In the genomic region with DNA sequence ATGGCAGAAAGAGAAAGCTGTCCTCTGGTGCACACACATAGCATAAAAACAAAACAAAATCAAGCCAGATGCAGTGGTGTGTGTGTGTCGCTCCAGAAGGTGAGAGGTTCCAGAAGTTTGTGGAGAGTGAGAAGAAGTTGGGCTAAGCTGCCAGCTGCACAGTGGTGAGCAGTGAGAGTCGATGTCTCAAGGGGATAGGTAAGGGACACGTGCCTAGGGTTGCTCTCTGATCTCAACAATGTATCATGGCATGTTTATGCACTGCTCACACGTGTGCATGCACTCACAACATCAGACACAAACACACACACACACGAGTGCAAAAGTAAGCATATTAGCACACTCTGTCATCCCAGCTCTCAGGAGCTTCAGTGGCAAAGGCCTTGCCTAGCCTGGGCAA, we compare ENCODE assay signal across 29 mouse cellular contexts. TPM values are rescaled to one million over a fixed set of nuclear protein-coding genes. Genes with fewer than 3 reads are reported as not detected.
A peak's percentile ranks its signal among the peaks of the same experiment; 100 is the strongest.
DNase-seq lines count a peak whose midpoint lies in the region; ATAC-seq and TF ChIP-seq lines count a peak whose summit lies in the region.
"Had no signal": no experiment of that assay in that cellular context is flagged by ENCODE, and none has a peak within 500 bp of the region (broad histone marks: within the 10 kb centered on the region; RNA-seq: fewer than 3 reads in every experiment).

No protein-coding gene starts in this region.

- H3K4me2 ChIP-seq in liver, postnatal 0 days (ENCODE audit: low read depth, low read length): peak overlapping the region; percentile 54
- no peak overlapping the region for H3K4me2 ChIP-seq in CH12.LX (ENCODE audit: insufficient read depth, low read depth, poor library complexity, severe bottlenecking)
- H3K4me2 ChIP-seq: embryonic facial prominence, embryonic 12.5 days; embryonic facial prominence, embryonic 15.5 days; heart, embryonic 11.5 days; hindbrain, embryonic 12.5 days had no signal

- dilution Hi-C loops in CH12.LX (cut with MboI; ENCODE audit: extremely low pct_ligation_motif_present, extremely low pct_unique_long_range_greater_than_20kb, low sequenced_read_pairs): no loop called here

- no peak for TF ChIP-seq EP300 in liver, postnatal 0 days (IDR thresholded peaks at IDR 0.05; ENCODE audit: low read depth)
- no peak for TF ChIP-seq EP300 in CH12.LX (IDR thresholded peaks at IDR 0.05; ENCODE audit: low read length)

- peak overlapping the region; percentile 48; the same call in 1 of the 2 replicates for H3K9ac ChIP-seq in liver, postnatal 0 days (replicated peaks)
- H3K9ac ChIP-seq in CH12.LX (ENCODE audit: insufficient read depth, low read depth): no peak overlapping the region
- H3K9ac ChIP-seq: embryonic facial prominence, embryonic 12.5 days; embryonic facial prominence, embryonic 15.5 days; forebrain, postnatal 0 days; hindbrain, embryonic 12.5 days had no signal

- ATAC-seq in liver, postnatal 0 days: no peak
- ATAC-seq: forebrain, embryonic 14.5 days; forebrain, postnatal 0 days; hindbrain, embryonic 16.5 days; Patski had no signal

- no peak for TF ChIP-seq POLR2A in CH12.LX (IDR thresholded peaks at IDR 0.05; ENCODE audit: low read depth, low read length)

- H3K79me2 ChIP-seq in CH12.LX (replicated peaks; ENCODE audit: control insufficient read depth, extremely low read depth, insufficient read depth, poor library complexity, severe bottlenecking): no peaks in the 10 kb centered on the region; the same call in 1 of the 2 replicates

- H3K4me3 ChIP-seq in liver, postnatal 0 days (ENCODE audit: low read depth, low read length): no peak overlapping the region
- H3K4me3 ChIP-seq in CH12.LX (replicated peaks in 1 of 3; ENCODE audit: low read depth in 2 of 3, low read length in 2 of 3, poor library complexity in 1 of 3): no peak overlapping the region
- H3K4me3 ChIP-seq in brown adipose tissue, adult 24 weeks (ENCODE audit: insufficient read depth, low read depth, low read length): no peak overlapping the region
- H3K4me3 ChIP-seq: embryonic facial prominence, embryonic 12.5 days; embryonic facial prominence, embryonic 15.5 days; hindbrain, embryonic 12.5 days had no signal

- H3K27me3 ChIP-seq in liver, postnatal 0 days (ENCODE audit: insufficient read depth, low read length): no peaks in the 10 kb centered on the region
- H3K27me3 ChIP-seq in CH12.LX (replicated peaks): no peaks in the 10 kb centered on the region
- H3K27me3 ChIP-seq: embryonic facial prominence, embryonic 12.5 days; embryonic facial prominence, embryonic 15.5 days; hindbrain, embryonic 12.5 days; Patski had no signal

- TF ChIP-seq CTCF in liver, postnatal 0 days (IDR thresholded peaks at IDR 0.05; ENCODE audit: low read depth): no peak
- no peak for TF ChIP-seq CTCF in CH12.LX (conservative IDR thresholded peaks at IDR 0.05 in 1 of 2, IDR thresholded peaks at IDR 0.05 in 1 of 2; ENCODE audit: low read depth in 2 of 2, low read length in 2 of 2)

- WGBS in liver, postnatal 0 days (ENCODE audit: insufficient replicate concordance): 62% methylated on average over 5 of the region's 5 CpGs

- no peaks in the 10 kb centered on the region for H3K9me3 ChIP-seq in liver, postnatal 0 days (ENCODE audit: low read length)
- H3K9me3 ChIP-seq in CH12.LX (replicated peaks; ENCODE audit: low read length): no peaks in the 10 kb centered on the region
- H3K9me3 ChIP-seq: embryonic facial prominence, embryonic 12.5 days; embryonic facial prominence, embryonic 15.5 days; G1E; hindbrain, embryonic 12.5 days had no signal

- peaks cover 33% of the 10 kb centered on the region for H3K4me1 ChIP-seq in liver, postnatal 0 days (ENCODE audit: insufficient read depth)
- peaks cover 40 to 94% of the 10 kb centered on the region in 2 experiments for H3K4me1 ChIP-seq in CH12.LX (ENCODE audit: control insufficient read depth in 1 of 2, insufficient read depth in 2 of 2)
- 0 out of 2 replicates have a peak, but pooled peaks cover 6% of the 10 kb centered on the region for H3K4me1 ChIP-seq in brown adipose tissue, adult 24 weeks (ENCODE audit: control insufficient read depth, insufficient read depth, insufficient read length, low read length)
- H3K4me1 ChIP-seq: embryonic facial prominence, embryonic 12.5 days had no signal

- peak overlapping the region; percentile 84 for H3K27ac ChIP-seq in liver, postnatal 0 days (ENCODE audit: low read depth)
- no peak overlapping the region for H3K27ac ChIP-seq in CH12.LX (ENCODE audit: insufficient read depth, low read depth)
- 0 out of 2 replicates have a peak overlapping the region, but pooled peaks have one; percentile 25 for H3K27ac ChIP-seq in brown adipose tissue, adult 24 weeks (replicated peaks; ENCODE audit: low read depth, low read length)
- H3K27ac ChIP-seq: embryonic facial prominence, embryonic 12.5 days; embryonic facial prominence, embryonic 15.5 days; hindbrain, embryonic 12.5 days had no signal

- no peak for DNase-seq in liver, postnatal 0 days
- no peak for DNase-seq in liver
- DNase-seq in B cell, adult 2 months: peak; percentile 30 to 37
- no peak for DNase-seq in CH12.LX (ENCODE audit: extremely low read depth)
- DNase-seq in right cerebral cortex, postnatal 25 days: no peak
- DNase-seq in retina, postnatal 1 day: no peak
- no peak for DNase-seq in layer of hippocampus, postnatal 25 days (ENCODE audit: extremely low spot score in 1 of 2, low spot score in 1 of 2)
- DNase-seq: adrenal gland, postnatal 10 days; cerebellum, adult 11 months; cerebellum, adult 2 months; cerebellum, adult 9-11 months; cerebellum, postnatal 25 days; forebrain, postnatal 0 days; gastrocnemius, adult 2 months; gastrocnemius, postnatal 14 days; heart, adult 11 months had no signal

- in situ Hi-C loops in CH12.LX (cut with MboI; ENCODE audit: low pct_ligation_motif_present, low pct_unique_long_range_greater_than_20kb, low sequenced_read_pairs): no loop called here

- no peak for TF ChIP-seq RAD21 in CH12.LX (IDR thresholded peaks at IDR 0.05; ENCODE audit: low read depth, low read length)

- H3K36me3 ChIP-seq in liver, postnatal 0 days (replicated peaks; ENCODE audit: insufficient read depth, low read length): no peaks in the 10 kb centered on the region
- H3K36me3 ChIP-seq in CH12.LX (replicated peaks in 1 of 2; ENCODE audit: control insufficient read depth in 1 of 2, insufficient read depth in 1 of 2, low read length in 1 of 2): peaks cover 0 to 11% of the 10 kb centered on the region in 2 experiments
- H3K36me3 ChIP-seq: embryonic facial prominence, embryonic 12.5 days; embryonic facial prominence, embryonic 15.5 days; hindbrain, embryonic 12.5 days had no signal

TF ChIP-seq in CH12.LX, 34 proteins besides CTCF, POLR2A, EP300 and RAD21:
- TF ChIP-seq POLR2AphosphoS2 (IDR thresholded peaks at IDR 0.05; ENCODE audit: low read depth, low read length) (no peak), BHLHE40 (IDR thresholded peaks at IDR 0.05; ENCODE audit: low read depth, low read length) (peak; percentile 77), KAT2A (IDR thresholded peaks at IDR 0.05; ENCODE audit: insufficient replicate concordance, low read length) (no peak), MAX (IDR thresholded peaks at IDR 0.05; ENCODE audit: low read length) (no peak)

RNA-seq across cellular contexts. Expression of gene Arap1, which starts 16.0 kb away (rescaled TPM):
- polyA plus RNA-seq in liver, postnatal 0 days (2015; fragmentation: Nextera tagmentation; extraction: Ambion mirVana): 16.0 and 18.1 TPM in 2 replicates
- total RNA-seq in CH12.LX (2012; rRNA removed): 31.9 and 38.5 TPM in 2 replicates
- total RNA-seq in CH12.LX (2014; rRNA removed): 17.8 and 21.2 TPM in 2 replicates
- polyA plus RNA-seq in CH12.LX (2012; ENCODE audit: insufficient read length, low read depth): 46.1 and 60.0 TPM in 2 replicates
- 23.3 and 25.6 TPM in 2 replicates for polyA plus RNA-seq in brown adipose tissue, adult 24 weeks (2012; ENCODE audit: insufficient read depth, insufficient read length, missing spikeins)
- total RNA-seq in layer of hippocampus, postnatal 25 days (2021): 10 to 100 TPM; 13.9 to 24.2 TPM

RNA-seq across cellular contexts. Expression of gene Gm45837, which starts 46.8 kb away (rescaled TPM):
- not detected in 2 replicates for polyA plus RNA-seq in liver, postnatal 0 days (2015; fragmentation: Nextera tagmentation; extraction: Ambion mirVana)
- total RNA-seq in CH12.LX (2012; rRNA removed): 0.04 TPM in 1 of 2 replicates, not detected in the other
- not detected in 2 replicates for total RNA-seq in CH12.LX (2014; rRNA removed)
- polyA plus RNA-seq in CH12.LX (2012; ENCODE audit: insufficient read length, low read depth): 0.56 and 0.84 TPM in 2 replicates
- 16.1 TPM in 1 of 2 replicates, not detected in the other for polyA plus RNA-seq in brown adipose tissue, adult 24 weeks (2012; ENCODE audit: insufficient read depth, insufficient read length, missing spikeins)
- not detected for total RNA-seq in layer of hippocampus, postnatal 25 days (2021)
- total RNA-seq: forebrain, postnatal 0 days; G1E; gastrocnemius, adult 2 months; gastrocnemius, postnatal 4 days; heart, postnatal 25 days had no signal
- polyA plus RNA-seq: embryonic facial prominence, embryonic 12.5 days; forebrain, embryonic 11.5 days; forebrain, embryonic 14.5 days; forebrain, postnatal 0 days; heart, embryonic 11.5 days; heart, embryonic 14.5 days; hindbrain, embryonic 12.5 days had no signal

RNA-seq across cellular contexts. Expression of gene Stard10, which starts 47.0 kb away (rescaled TPM):
- polyA plus RNA-seq in liver, postnatal 0 days (2015; fragmentation: Nextera tagmentation; extraction: Ambion mirVana): 361 and 384 TPM in 2 replicates
- 7.8 and 12.7 TPM in 2 replicates for total RNA-seq in CH12.LX (2012; rRNA removed)
- total RNA-seq in CH12.LX (2014; rRNA removed): 1.4 and 2.4 TPM in 2 replicates
- 6.7 and 7.9 TPM in 2 replicates for polyA plus RNA-seq in CH12.LX (2012; ENCODE audit: insufficient read length, low read depth)
- polyA plus RNA-seq in brown adipose tissue, adult 24 weeks (2012; ENCODE audit: insufficient read depth, insufficient read length, missing spikeins): 36.6 and 41.4 TPM in 2 replicates
- 10 to 100 TPM; 22.4 to 23.0 TPM for total RNA-seq in layer of hippocampus, postnatal 25 days (2021)
- total RNA-seq: G1E had no signal

RNA-seq across cellular contexts. Expression of gene Pde2a, which starts 57.6 kb away (rescaled TPM):
- polyA plus RNA-seq in liver, postnatal 0 days (2015; fragmentation: Nextera tagmentation; extraction: Ambion mirVana): 14.8 and 15.8 TPM in 2 replicates
- total RNA-seq in CH12.LX (2012; rRNA removed): 0.08 TPM in 2 replicates
- 0.28 and 0.40 TPM in 2 replicates for total RNA-seq in CH12.LX (2014; rRNA removed)
- not detected in 2 replicates for polyA plus RNA-seq in CH12.LX (2012; ENCODE audit: insufficient read length, low read depth)
- 2.6 and 12.2 TPM in 2 replicates for polyA plus RNA-seq in brown adipose tissue, adult 24 weeks (2012; ENCODE audit: insufficient read depth, insufficient read length, missing spikeins)
- total RNA-seq in layer of hippocampus, postnatal 25 days (2021): 100 to 1,000 TPM; 295 to 297 TPM
- polyA plus RNA-seq: G1E had no signal

Comparison
In these comparisons a context has a peak if more than half of its experiments do, and no peak if none do; other contexts are left out.
1. DNase-seq: peak in B cell, adult 2 months (2 of 2); none in liver, postnatal 0 days (single experiment), liver (single experiment), CH12.LX (single experiment), right cerebral cortex, postnatal 25 days (single experiment), retina, postnatal 1 day (single experiment) and layer of hippocampus, postnatal 25 days (0 of 2).